Mouse (Mus musculus) urinary bladder, postnatal 25 days (tissue): ENCODE measurements around the gene Atp2c2.
A peak's percentile ranks its signal among the peaks of the same experiment; 100 is the strongest.

Experiments
- DNase-seq: peaks from one replicate; pipeline ENCODE4 v3.0.0; 2022; ENCODE audit warnings: low spot score

The Atp2c2 gene

DNA sequence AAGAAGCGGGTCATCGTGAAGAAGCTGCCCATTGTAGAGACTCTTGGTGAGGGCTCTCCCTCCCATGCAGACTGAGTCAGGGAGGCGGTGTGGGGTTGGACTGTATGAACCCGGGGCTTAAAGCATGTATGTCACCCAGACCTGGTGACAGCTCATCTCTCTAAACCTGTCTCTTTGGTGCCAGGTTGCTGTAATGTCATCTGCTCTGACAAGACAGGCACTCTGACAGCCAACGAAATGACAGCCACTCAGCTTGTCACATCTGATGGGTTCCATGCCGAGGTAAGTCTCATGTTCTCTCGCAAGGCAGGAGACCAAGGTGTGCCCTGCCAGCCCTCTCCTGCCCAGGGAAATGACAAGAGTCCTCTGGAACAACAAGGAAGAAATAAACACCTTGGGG lies 42.6 kb downstream of the Atp2c2 start:
- no peak for DNase-seq

GRCm38 (mm10) chr8:119743291-119744026 lies 43.6 kb downstream of the Atp2c2 start:
- peak; percentile 23 for DNase-seq

GRCm38 (mm10) chr8:119744604-119745003 lies 44.8 kb downstream of the Atp2c2 start:
- DNase-seq = no peak

- DNase-seq = no peak
Observed at GRCm38 (mm10) chr8:119755238-119756146, 55.7 kb downstream of the Atp2c2 start.

- DNase-seq = no peak
Observed at GRCm38 (mm10) chr8:119756147-119756461, 56.3 kb downstream of the Atp2c2 start.

DNA sequence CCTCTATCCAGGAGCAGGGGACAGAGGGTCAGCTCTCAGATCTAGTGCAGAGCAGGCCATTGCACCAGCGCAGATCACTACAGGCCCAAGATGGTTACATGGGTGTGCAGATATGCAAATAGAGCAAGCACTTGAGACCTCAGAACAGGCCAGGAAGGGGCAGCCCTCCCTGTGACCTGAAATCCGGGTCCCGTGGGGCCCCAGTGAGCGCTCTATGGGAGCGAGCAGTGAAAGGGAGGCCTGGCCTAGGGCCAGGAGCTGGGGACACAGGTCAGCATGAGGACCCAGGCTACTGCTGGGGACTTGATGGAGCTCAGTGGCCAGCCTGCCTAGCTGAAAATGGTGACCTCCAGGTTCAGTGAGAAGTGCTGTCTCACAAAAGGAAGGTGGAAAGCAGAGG lies 56.7 kb downstream of the Atp2c2 start:
- no peak for DNase-seq

DNA sequence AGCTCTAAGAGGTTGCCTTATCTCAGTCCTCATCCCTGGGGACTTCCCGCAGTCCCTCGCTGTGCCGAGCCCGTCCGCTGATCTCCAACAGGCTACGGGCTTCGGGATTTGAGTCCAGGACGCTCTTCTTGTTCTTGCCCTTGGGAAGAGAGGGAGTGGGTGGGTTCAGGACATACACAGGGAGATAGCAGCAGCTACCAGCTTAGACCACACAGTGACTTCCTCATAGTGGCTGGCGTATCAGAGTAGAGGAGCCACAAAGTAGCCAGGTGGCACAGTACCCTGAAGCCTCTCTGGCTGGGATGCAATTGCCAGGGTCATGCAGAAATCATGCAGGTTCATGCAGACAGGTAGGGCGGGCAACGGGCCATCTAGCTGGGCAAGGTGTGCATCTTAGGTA lies 61.9 kb downstream of the Atp2c2 start:
- DNase-seq = no peak

- no peak for DNase-seq
Observed at GRCm38 (mm10) chr8:119762226-119763220, 62.7 kb downstream of the Atp2c2 start.

DNA sequence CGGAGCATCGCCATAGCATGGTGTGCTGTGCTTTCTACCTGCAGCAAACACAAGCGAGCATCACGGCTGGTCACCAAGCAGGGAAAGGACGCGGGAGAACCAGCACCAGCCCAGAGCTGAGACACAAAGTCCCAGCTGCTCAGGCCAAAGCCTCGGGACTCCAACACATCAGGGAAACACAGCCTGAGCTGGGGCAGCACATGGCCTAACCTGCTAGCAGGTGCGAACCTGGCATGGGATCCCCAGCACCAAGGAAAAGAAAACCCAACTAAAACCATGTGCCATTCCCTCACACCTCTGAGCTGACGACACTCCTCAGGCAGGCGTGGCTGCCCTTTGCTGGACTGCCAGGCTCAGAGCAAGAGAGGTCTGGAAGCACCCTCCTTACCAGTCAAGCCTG lies 65.5 kb downstream of the Atp2c2 start:
- DNase-seq = no peak

DNA sequence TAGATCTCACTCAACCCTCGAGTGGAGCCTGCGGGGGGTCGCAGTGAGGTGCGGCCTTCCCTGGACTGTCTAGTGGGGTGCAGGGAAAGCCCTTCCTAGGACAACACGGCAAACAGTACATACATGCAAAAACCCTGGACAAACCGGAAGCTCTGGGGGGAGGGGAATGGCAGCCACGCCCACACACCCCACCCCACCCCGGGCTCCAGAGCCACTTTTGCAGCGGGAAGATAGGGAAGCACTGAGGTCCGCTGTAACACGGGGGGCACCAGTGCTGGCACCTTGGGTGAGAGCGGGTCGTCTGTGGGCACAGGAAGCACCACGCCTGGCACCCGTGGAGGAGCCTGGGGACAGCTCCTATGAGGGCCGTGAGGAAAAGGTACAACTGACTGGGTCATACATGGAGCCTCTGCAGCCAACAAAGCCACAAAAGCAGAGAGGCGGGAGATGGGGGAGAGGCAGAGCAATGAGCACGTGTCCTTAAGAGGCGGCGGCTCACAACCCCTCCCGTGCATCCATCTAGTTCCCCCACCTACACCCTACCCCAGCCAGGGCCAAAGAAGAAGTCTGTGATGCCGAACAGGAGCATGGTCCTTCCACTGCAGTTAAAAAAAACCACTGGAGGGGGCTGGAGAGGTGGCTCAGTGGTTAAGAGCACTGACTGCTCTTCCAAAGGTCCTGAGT lies 66.1 kb downstream of the Atp2c2 start:
- DNase-seq = no peak

GRCm38 (mm10) chr8:119776668-119777245 lies 76.9 kb downstream of the Atp2c2 start:
- no peak for DNase-seq

DNA sequence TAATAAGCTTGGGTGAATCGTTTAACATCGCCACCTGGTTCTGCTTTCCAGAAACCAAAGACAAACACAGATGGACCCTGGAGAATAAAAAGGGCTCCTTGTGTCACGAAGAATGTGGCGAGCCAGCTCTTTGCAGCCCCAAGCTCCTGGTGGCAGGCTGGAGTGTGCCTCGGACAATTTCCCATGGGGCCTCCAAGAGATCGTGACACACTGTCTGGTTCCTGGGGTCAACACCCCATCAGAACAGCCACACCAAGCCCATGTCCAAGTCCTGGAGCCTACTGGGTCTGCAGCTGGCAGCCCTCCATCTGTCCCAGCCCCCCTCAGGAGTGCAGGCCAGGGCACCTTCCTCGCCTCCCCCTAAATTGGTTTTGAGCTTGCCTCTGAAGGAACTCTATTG lies 78.0 kb downstream of the Atp2c2 start:
- DNase-seq = no peak

GRCm38 (mm10) chr8:119778263-119778662 lies 78.5 kb downstream of the Atp2c2 start, which contains the start of gene Tldc1:
Gene Tldc1, minus strand, starts transcription at chr8:119778416.
- peak; percentile 99 for DNase-seq

- DNase-seq = peak; percentile 62
Observed at GRCm38 (mm10) chr8:119779013-119779737, 79.4 kb downstream of the Atp2c2 start.

DNA sequence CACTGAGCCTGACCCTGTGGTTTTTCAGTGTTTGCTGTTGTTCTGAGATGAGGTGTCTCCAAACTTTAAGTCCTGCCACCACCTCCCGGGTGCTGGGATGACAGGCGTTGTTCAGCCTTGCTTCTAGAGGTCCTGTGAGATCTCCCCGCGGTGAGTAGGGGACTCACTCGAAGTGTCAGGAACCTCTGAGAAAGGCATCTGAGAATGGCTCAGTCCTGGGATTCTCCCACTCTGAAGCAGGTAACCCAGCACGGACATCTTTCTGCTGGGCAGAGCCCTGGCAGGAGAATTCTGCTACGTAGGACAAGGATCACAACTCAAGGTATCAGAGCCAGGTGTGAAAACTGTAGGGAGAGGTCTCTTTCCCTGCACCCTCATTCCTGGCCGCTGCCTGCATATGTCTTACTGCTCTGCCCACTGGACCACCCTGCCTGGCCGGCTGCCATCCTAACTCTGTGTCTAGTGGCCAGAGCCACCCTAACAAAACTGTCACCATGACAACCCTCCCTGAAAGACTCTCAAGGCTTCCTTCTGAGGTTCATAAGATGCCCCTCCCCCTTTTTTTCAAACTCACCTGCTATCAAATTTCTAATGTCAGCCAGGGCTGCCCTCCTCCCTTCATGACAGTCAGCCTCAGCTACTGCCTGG lies 80.7 kb downstream of the Atp2c2 start:
- DNase-seq = no peak

- no peak for DNase-seq
Observed at GRCm38 (mm10) chr8:119781086-119781840, 81.5 kb downstream of the Atp2c2 start.

GRCm38 (mm10) chr8:119782715-119783114 lies 82.9 kb downstream of the Atp2c2 start:
- DNase-seq = peak; percentile 78

DNA sequence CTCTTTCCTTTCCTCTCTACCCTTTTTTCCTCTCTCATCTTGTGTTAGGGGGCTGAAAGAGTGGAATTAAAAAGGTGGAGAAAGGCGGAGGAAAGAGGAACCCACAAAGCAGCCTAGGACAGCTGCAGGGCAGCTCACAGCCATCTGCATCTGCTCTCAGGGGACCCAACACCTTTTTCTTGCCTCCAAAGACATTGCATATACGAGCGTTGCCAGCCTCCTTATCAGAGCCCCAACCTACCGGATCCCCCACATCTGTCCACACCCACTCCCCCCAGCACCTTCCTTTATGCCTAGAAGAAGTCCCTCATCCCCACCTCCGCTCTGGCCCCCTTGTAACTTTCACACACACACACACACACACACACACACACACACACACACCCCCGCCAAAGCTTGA lies 83.8 kb downstream of the Atp2c2 start:
- DNase-seq = no peak

DNA sequence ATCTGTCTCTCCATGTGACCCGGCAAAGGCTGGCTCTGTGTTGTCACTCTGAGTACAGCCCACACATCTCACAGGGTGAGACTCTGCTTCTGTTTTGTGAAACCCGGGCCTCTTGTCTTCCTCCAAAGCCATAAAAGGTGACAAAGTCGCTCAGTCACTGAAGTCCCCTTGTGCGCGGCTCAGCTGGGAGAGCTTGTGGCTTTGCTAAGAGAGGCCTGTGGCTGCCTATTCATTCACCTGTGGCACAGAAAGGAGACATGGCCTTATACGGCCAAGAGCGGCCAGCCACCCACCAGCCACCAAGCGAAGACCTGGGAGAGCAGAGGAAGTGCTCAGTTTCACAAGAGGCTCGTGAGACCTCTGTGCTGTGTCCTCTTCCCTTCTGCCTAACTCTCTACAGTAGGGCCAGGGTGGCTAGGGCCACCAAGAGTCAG lies 84.3 kb downstream of the Atp2c2 start:
- no peak for DNase-seq
